Mouse (Mus musculus) MEL (cell line): ENCODE data around the gene Lpcat1. TPM values are rescaled to one million over a fixed set of nuclear protein-coding genes. Genes with fewer than 3 reads are reported as not detected.

Experiments
- DNase-seq: peaks from one replicate; pipeline ENCODE4 v3.0.0; 2011; ENCODE audit warnings: low read depth, low spot score
- H3K27ac ChIP-seq: 2 replicates; pipeline ENCODE4 v1.5.1; 2012; ENCODE audit warnings: low read depth, mild to moderate bottlenecking, control low read depth, low read length, moderate library complexity; ENCODE audit not compliant: control insufficient read depth
- H3K27me3 ChIP-seq, 2 experiments: fragments of 150-350 bp in 1 of 2; sonication (generic) in 1 of 2; 2 replicates each; pipeline ENCODE4 v1.6.1; 2012; ENCODE audit warnings: low read length in 2 of 2, mild to moderate bottlenecking in 2 of 2, improper control_type of control experiment in 1 of 2, moderate library complexity in 1 of 2; ENCODE audit not compliant: insufficient read depth in 2 of 2, control insufficient read depth in 1 of 2
- H3K36me3 ChIP-seq, 2 experiments: 2 replicates each; pipeline ENCODE4 v1.6.1; 2012 to 2014; ENCODE audit warnings: low read length in 2 of 2, improper control_type of control experiment in 1 of 2, inconsistent platforms in 1 of 2, mild to moderate bottlenecking in 1 of 2; ENCODE audit not compliant: insufficient read depth in 2 of 2, control insufficient read depth in 1 of 2
- H3K4me1 ChIP-seq, 2 experiments: fragments of 150-350 bp in 1 of 2; sonication (generic) in 1 of 2; 2 replicates each; pipeline ENCODE4 v1.6.1; 2012; ENCODE audit warnings: low read length in 2 of 2, improper control_type of control experiment in 1 of 2, mild to moderate bottlenecking in 1 of 2; ENCODE audit not compliant: insufficient read depth in 2 of 2, control insufficient read depth in 1 of 2
- H3K4me3 ChIP-seq, 2 experiments: fragments of 150-350 bp in 1 of 2; sonication (generic) in 1 of 2; 2 replicates each; pipeline ENCODE4 v1.5.1; 2012; ENCODE audit warnings: low read depth in 2 of 2, low read length in 2 of 2, mild to moderate bottlenecking in 2 of 2, moderate library complexity in 2 of 2, control low read depth in 1 of 2, improper control_type of control experiment in 1 of 2; ENCODE audit not compliant: control insufficient read depth in 1 of 2, insufficient read depth in 1 of 2
- H3K79me2 ChIP-seq: 2 replicates; pipeline ENCODE4 v1.6.1; 2012; ENCODE audit warnings: mild to moderate bottlenecking, low read length, moderate library complexity; ENCODE audit not compliant: control insufficient read depth, poor library complexity, insufficient read depth
- H3K9ac ChIP-seq: 2 replicates; pipeline ENCODE4 v1.6.1; 2012; ENCODE audit warnings: low read depth, mild to moderate bottlenecking, control low read depth, low read length, moderate library complexity; ENCODE audit not compliant: control insufficient read depth, poor library complexity, severe bottlenecking
- H3K9me3 ChIP-seq: fragments of 150-350 bp; sonication (generic); replicated peaks from 2 replicates; pipeline ENCODE4 v1.6.1; 2012; ENCODE audit warnings: mild to moderate bottlenecking, low read length, improper control_type of control experiment, moderate library complexity; ENCODE audit not compliant: insufficient read depth
- CTCF ChIP-seq, 3 experiments: IDR thresholded peaks in 2 of 3; conservative IDR thresholded peaks in 1 of 3; 2 replicates each; pipeline ENCODE4 v1.5.1; 2011 to 2012; ENCODE audit warnings: low read length in 3 of 3, low read depth in 2 of 3, mild to moderate bottlenecking in 2 of 3, improper control_type of control experiment in 1 of 3, inconsistent platforms in 1 of 3, mixed read lengths in 1 of 3, moderate library complexity in 1 of 3; ENCODE audit not compliant: control insufficient read depth in 1 of 3, insufficient read depth in 1 of 3, poor library complexity in 1 of 3, severe bottlenecking in 1 of 3
- ELF1 ChIP-seq: IDR thresholded peaks from 2 replicates; pipeline ENCODE4 v1.6.1; 2014; ENCODE audit warnings: low read depth, mild to moderate bottlenecking, inconsistent platforms, low read length, improper control_type of control experiment, moderate library complexity
- EP300 ChIP-seq, 2 experiments: IDR thresholded peaks; 2 replicates each; pipeline ENCODE4 v1.6.1; 2011; ENCODE audit warnings: improper control_type of control experiment in 2 of 2, low read length in 2 of 2, low read depth in 1 of 2, mild to moderate bottlenecking in 1 of 2
- GABPA ChIP-seq: IDR thresholded peaks from 2 replicates; pipeline ENCODE4 v1.6.1; 2012; ENCODE audit warnings: low read depth, mild to moderate bottlenecking, inconsistent platforms, low read length, improper control_type of control experiment, moderate library complexity
- GATA1 ChIP-seq: IDR thresholded peaks from 2 replicates; pipeline ENCODE4 v1.6.1; 2011; ENCODE audit warnings: low read depth, low read length, improper control_type of control experiment
- MAFK ChIP-seq: IDR thresholded peaks from 2 replicates; pipeline ENCODE4 v1.6.1; 2011; ENCODE audit warnings: low read depth, mild to moderate bottlenecking, low read length, improper control_type of control experiment, borderline replicate concordance
- MAX ChIP-seq: IDR thresholded peaks from 2 replicates; pipeline ENCODE4 v1.6.1; 2011; ENCODE audit warnings: low read length, improper control_type of control experiment
- MEF2A ChIP-seq: IDR thresholded peaks from 2 replicates; pipeline ENCODE4 v1.6.1; 2014; ENCODE audit warnings: low read depth, mild to moderate bottlenecking, inconsistent platforms, low read length, improper control_type of control experiment; ENCODE audit not compliant: poor library complexity, insufficient replicate concordance, severe bottlenecking; ENCODE audit errors: extremely low read depth
- NRF1 ChIP-seq: IDR thresholded peaks from 2 replicates; pipeline ENCODE4 v1.6.1; 2014; ENCODE audit warnings: low read depth, mild to moderate bottlenecking, inconsistent platforms, low read length, improper control_type of control experiment, moderate library complexity; ENCODE audit not compliant: poor library complexity, insufficient read depth, severe bottlenecking
- POLR2AphosphoS5 ChIP-seq: IDR thresholded peaks from 2 replicates; pipeline ENCODE4 v1.6.1; 2012; ENCODE audit warnings: low read depth, borderline replicate concordance, mild to moderate bottlenecking, inconsistent platforms, low read length, moderate library complexity, mixed read lengths
- RCOR1 ChIP-seq: IDR thresholded peaks from 2 replicates; pipeline ENCODE4 v1.6.1; 2012; ENCODE audit warnings: low read depth, mild to moderate bottlenecking, inconsistent platforms, low read length, improper control_type of control experiment
- SMC3 ChIP-seq: IDR thresholded peaks from 2 replicates; pipeline ENCODE4 v1.6.1; 2011; ENCODE audit warnings: low read depth, low read length, improper control_type of control experiment
- TAL1 ChIP-seq: IDR thresholded peaks from 2 replicates; pipeline ENCODE4 v1.6.1; 2012; ENCODE audit warnings: mild to moderate bottlenecking, inconsistent platforms, low read length, moderate library complexity, mixed read lengths
- ZNF384 ChIP-seq: IDR thresholded peaks from 2 replicates; pipeline ENCODE4 v1.6.1; 2012; ENCODE audit warnings: low read depth, mild to moderate bottlenecking, inconsistent platforms, low read length, improper control_type of control experiment
- polyA plus RNA-seq, 2 experiments: library from polyadenylated mRNA; stranded (reverse) in 1 of 2; unstranded in 1 of 2; fragments of >175 nt in 1 of 2; fragments of >200 nt in 1 of 2; gene quantifications; 2 replicates each; pipeline versions ENCODE4 v1.2.1 to v1.2.4; 2012; ENCODE audit warnings: low replicate concordance in 2 of 2, low read depth in 1 of 2; ENCODE audit not compliant: insufficient read length in 2 of 2, insufficient read depth in 1 of 2, missing spikeins in 1 of 2
- total RNA-seq: library from RNA; depleted of rRNA; stranded (reverse); fragments of 300-350 nt; gene quantifications from 2 replicates; pipeline ENCODE4 v1.2.3, GENCODE M21; 2012

The Lpcat1 gene
- total and polyA plus RNA-seq, 3 experiments, result 31.5 to 38.8 TPM; not detected in 1

DNA sequence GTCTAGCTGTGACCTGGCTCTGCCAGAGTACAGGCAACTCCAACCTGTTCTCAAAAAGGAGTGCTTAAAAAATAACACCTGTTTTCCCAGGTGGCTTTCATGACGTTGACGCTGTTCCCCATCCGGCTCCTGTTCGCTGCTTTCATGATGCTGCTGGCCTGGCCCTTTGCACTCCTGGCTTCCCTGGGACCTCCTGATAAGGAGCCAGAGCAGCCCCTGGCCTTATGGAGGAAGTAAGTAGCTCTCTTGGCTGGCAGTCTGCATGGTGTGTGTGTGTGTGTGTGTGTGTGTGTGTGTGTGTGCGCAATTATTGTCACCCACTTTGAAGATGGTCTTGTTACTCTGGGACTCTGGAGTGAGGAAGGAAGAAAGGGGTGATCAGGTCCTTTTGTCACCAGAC, 17.2 kb downstream of the Lpcat1 start (continued):
- no peak for TF ChIP-seq NRF1

DNA sequence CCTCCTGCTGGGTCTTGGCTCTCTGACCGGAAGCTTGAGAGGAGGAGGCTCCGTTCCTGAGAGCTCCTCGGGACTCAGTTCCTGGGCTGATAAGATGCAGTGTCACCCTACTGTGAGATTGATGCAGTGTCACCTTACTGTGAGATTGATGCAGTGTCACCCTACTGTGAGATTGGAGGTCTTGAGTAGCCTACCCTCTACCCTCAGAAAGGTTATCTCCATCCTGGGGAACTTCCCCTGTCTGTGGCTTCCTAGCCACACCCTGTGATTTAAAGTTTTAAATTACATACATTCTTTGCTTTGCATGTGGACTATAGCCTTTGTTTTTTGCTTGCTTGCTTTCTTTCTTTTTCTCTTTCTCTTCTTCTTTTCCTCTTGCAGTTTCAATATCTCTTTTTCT, 21.1 kb downstream of the Lpcat1 start:
- Histone ChIP-seq H3K9me3 (no peaks in the 10 kb centered on the region), H3K36me3 (peaks cover 0 to 21% of the 10 kb centered on the region in 2 experiments), H3K79me2 (peaks cover 4% of the 10 kb centered on the region; the same call in 1 of the 2 replicates), H3K27ac (no peak overlapping the region), H3K4me3 (no peak overlapping the region), H3K27me3 (no peaks in the 10 kb centered on the region), H3K9ac (no peak overlapping the region), H3K4me1 (peaks cover 12 to 24% of the 10 kb centered on the region in 2 experiments)
- TF ChIP-seq MAX (no peak), TAL1 (no peak), POLR2AphosphoS5 (no peak), EP300 (IDR thresholded peaks at IDR 0.05; ENCODE audit: low read depth in 1 of 2, low read length in 2 of 2) (no peak), ELF1 (no peak), ZNF384 (no peak), SMC3 (no peak), GABPA (no peak), RCOR1 (peak; percentile 89), CTCF (IDR thresholded peaks at IDR 0.05 in 2 of 3, conservative IDR thresholded peaks at IDR 0.05 in 1 of 3; ENCODE audit: control insufficient read depth in 1 of 3, insufficient read depth in 1 of 3, low read depth in 2 of 3, low read length in 3 of 3, poor library complexity in 1 of 3, severe bottlenecking in 1 of 3) (no peak), GATA1 (0 out of 2 replicates have a peak, but pooled peaks have one; percentile 29), MEF2A (no peak), NRF1 (no peak)
- DNase-seq, result no peak

DNA sequence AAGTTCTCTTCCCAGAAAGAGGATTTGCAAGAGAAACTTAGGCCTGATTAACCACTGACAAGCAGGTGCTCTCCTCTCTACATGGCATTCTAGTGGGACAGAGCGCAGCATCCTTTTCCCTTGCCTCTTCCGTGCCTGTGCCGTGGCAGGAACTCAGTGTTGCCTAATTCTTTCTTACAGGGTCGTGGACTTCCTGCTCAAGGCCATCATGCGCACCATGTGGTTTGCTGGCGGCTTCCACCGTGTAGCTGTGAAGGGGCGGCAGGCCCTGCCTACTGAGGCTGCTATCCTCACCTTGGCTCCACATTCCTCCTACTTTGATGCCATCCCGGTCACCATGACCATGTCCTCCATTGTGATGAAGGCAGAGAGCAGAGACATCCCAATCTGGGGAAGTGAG, 21.7 kb downstream of the Lpcat1 start:
- Histone ChIP-seq H3K79me2 (peaks cover 4% of the 10 kb centered on the region; the same call in 1 of the 2 replicates), H3K9ac (no peak overlapping the region), H3K9me3 (no peaks in the 10 kb centered on the region), H3K27me3 (no peaks in the 10 kb centered on the region), H3K4me1 (peaks cover 12 to 24% of the 10 kb centered on the region in 2 experiments)
- no peak for DNase-seq
- TF ChIP-seq MAFK (no peak), GATA1 (no peak), ZNF384 (no peak)
- TF ChIP-seq, all 39 proteins: peak for 0
- Histone ChIP-seq H3K36me3 (peaks cover under 1 to 17% of the 10 kb centered on the region in 2 experiments), H3K4me3 (no peak overlapping the region), H3K27ac (no peak overlapping the region)
